Mouse (Mus musculus): ENCODE data around the gene Copg1. TPM values are rescaled to one million over a fixed set of nuclear protein-coding genes. Genes with fewer than 3 reads are reported as not detected.

Copg1 gene
- total RNA-seq (2021) = 10 to 100 TPM; 29.2 to 34.4 TPM
- long read RNA-seq, experiment 1, full-length matches to known transcripts = 78 of 91 reads
- long read RNA-seq, experiment 1, partial matches to known transcripts = 11 of 91 reads
- long read RNA-seq, experiment 1, other reads (novel, unspliced or antisense) = 2 of 91 reads
- long read RNA-seq, experiment 2, full-length matches to known transcripts = 61 of 74 reads
- long read RNA-seq, experiment 2, partial matches to known transcripts = 9 of 74 reads
- long read RNA-seq, experiment 2, other reads (novel, unspliced or antisense) = 4 of 74 reads

GRCm38 (mm10) chr6:87887594-87888233, at the start of gene Copg1:
Gene Copg1 (plus strand): TSS chr6:87887814.
- intact Hi-C loops (cut with DNase I) = loop anchor here (2.0 to 5.0 kb wide), 2 partner anchors 35 to 49 kb away; partner anchors contain the start of genes Cnbp and Isy1
- Histone ChIP-seq H3K4me3 (peak within 1 kb of the TSS; percentile 85), H3K27ac (peak within 1 kb of the TSS; percentile 91)
- TF ChIP-seq CTCF (IDR thresholded peaks at IDR 0.05) = peak; percentile 99
- DNase-seq = peak; percentile 100

- no peak; the same call in 1 of the 2 replicates for TF ChIP-seq CTCF (IDR thresholded peaks at IDR 0.05)
- H3K4me3 ChIP-seq = peak within 1 kb of the TSS; percentile 81
- intact Hi-C loops (cut with DNase I) = loop anchor here (2.0 kb wide), 1 partner anchor 48 kb away; the partner anchor contains the start of gene Copg1
- H3K27ac ChIP-seq = peak within 1 kb of the TSS; percentile 100
- DNase-seq = peak; percentile 96
These were observed 48.9 kb upstream of the Copg1 start, which contains the start of gene Isy1 for GRCm38 (mm10) chr6:87838551-87839197. Gene Isy1 (minus strand): TSS chr6:87838798.

- H3K27ac ChIP-seq = peak overlapping the region; percentile 100
- H3K4me3 ChIP-seq = peak overlapping the region; percentile 81; the same call in 1 of the 2 replicates
- no peak for TF ChIP-seq CTCF (IDR thresholded peaks at IDR 0.05)
- DNase-seq = no peak
- intact Hi-C loops (cut with DNase I) = loop anchor here (2.0 kb wide), 1 partner anchor 47 kb away; the partner anchor contains the start of gene Copg1
These were observed 47.7 kb upstream of the Copg1 start for GRCm38 (mm10) chr6:87839797-87840341.

GRCm38 (mm10) chr6:87841635-87842034, 46.0 kb upstream of the Copg1 start:
- intact Hi-C loops (cut with DNase I) = no loop called here
- Histone ChIP-seq H3K27ac (no peak overlapping the region), H3K4me3 (no peak overlapping the region)
- no peak for DNase-seq
- no peak for TF ChIP-seq CTCF (IDR thresholded peaks at IDR 0.05)

GRCm38 (mm10) chr6:87842254-87842653, 45.4 kb upstream of the Copg1 start:
- TF ChIP-seq CTCF (IDR thresholded peaks at IDR 0.05) = peak; percentile 43
- H3K4me3 ChIP-seq = no peak overlapping the region
- intact Hi-C loops (cut with DNase I) = no loop called here
- H3K27ac ChIP-seq = no peak overlapping the region
- DNase-seq = no peak

GRCm38 (mm10) chr6:87845031-87845695, 42.5 kb upstream of the Copg1 start:
- no peak for DNase-seq
- TF ChIP-seq CTCF (IDR thresholded peaks at IDR 0.05) = no peak
- no peak overlapping the region for H3K4me3 ChIP-seq
- H3K27ac ChIP-seq = no peak overlapping the region
- intact Hi-C loops (cut with DNase I) = no loop called here

- DNase-seq = no peak
- peak overlapping the region; percentile 100 for H3K27ac ChIP-seq
- peak overlapping the region; percentile 96 for H3K4me3 ChIP-seq
- intact Hi-C loops (cut with DNase I) = no loop called here
- TF ChIP-seq CTCF (IDR thresholded peaks at IDR 0.05) = no peak
These were observed 40.8 kb upstream of the Copg1 start for GRCm38 (mm10) chr6:87846813-87847212.

GRCm38 (mm10) chr6:87849780-87850154, 37.8 kb upstream of the Copg1 start:
- Histone ChIP-seq H3K4me3 (peak overlapping the region; percentile 96), H3K27ac (peak overlapping the region; percentile 100)
- no peak for DNase-seq
- intact Hi-C loops (cut with DNase I) = loop anchor here (5.0 kb wide), 1 partner anchor 38 kb away; the partner anchor contains the start of gene Copg1
- no peak for TF ChIP-seq CTCF (IDR thresholded peaks at IDR 0.05)

- no peak for TF ChIP-seq CTCF (IDR thresholded peaks at IDR 0.05)
- intact Hi-C loops (cut with DNase I) = loop anchor here (5.0 kb wide), 1 partner anchor 37 kb away; the partner anchor contains the start of gene Copg1
- DNase-seq = peak; percentile 85
- Histone ChIP-seq H3K27ac (peak overlapping the region; percentile 100), H3K4me3 (peak overlapping the region; percentile 96)
These were observed 37.3 kb upstream of the Copg1 start for GRCm38 (mm10) chr6:87850155-87850899.

GRCm38 (mm10) chr6:87850900-87851614, 36.6 kb upstream of the Copg1 start, which contains the start of gene Cnbp:
Gene Cnbp (minus strand): TSS chr6:87851106.
- intact Hi-C loops (cut with DNase I) = loop anchor here (5.0 kb wide), 1 partner anchor 36 kb away; the partner anchor contains the start of gene Copg1
- DNase-seq = peak; percentile 99
- peak within 1 kb of the TSS; percentile 96 for H3K4me3 ChIP-seq
- peak within 1 kb of the TSS; percentile 100 for H3K27ac ChIP-seq
- no peak for TF ChIP-seq CTCF (IDR thresholded peaks at IDR 0.05)
